Mouse (Mus musculus): ENCODE results near the gene Erc2.

DNA sequence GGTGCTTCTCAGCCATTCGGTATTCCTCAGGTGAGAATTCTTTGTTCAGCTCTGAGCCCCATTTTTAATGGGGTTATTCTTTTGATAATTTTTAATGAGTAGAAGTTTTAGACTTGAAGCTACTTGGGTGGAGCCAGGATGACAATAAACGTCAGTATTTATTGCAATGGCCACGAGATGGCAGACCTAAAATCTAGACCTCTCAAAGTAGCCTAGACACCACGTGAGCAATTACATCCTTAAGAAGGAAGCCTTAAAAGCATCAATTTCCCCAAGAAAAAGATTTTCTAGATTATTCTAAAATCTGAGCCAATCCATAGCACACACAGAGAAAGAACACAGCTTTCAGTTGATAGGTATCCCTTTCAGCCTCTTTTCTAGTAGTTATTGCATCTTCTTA lies 640.5 kb downstream of the Erc2 start:
- TF ChIP-seq GATA1 (IDR thresholded peaks at IDR 0.05; ENCODE audit: borderline replicate concordance, low read length) = no peak
- TF ChIP-seq FLI1 (IDR thresholded peaks at IDR 0.05; ENCODE audit: low read length) = no peak
